Mouse (Mus musculus): ENCODE data around the gene Dmwd. TPM values are rescaled to one million over a fixed set of nuclear protein-coding genes. Genes with fewer than 3 reads are reported as not detected.
A peak's percentile ranks its signal among the peaks of the same experiment; 100 is the strongest.

Dmwd gene
- polyA plus RNA-seq, 1 experiment from 2014 or later = 18.8 TPM

DNA sequence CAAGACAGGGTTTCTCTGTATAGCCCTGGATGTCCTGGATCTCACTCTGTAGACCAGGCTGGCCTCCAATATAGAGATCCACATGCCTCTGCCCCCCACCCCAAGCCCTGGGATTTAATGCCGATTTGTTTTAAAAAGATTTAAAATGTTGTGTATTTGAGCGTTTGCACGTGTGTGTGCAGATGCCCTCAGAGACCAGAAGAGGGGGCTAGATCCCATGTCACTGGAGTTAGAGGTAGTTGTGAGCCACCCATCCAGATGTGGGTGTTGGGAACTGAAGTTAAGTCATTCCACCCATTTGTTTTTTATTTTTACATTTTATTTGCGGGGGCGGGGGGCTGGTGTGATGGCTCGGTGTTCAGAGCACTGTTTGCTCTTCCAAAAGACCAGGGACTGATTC lies 1.5 kb upstream of the Dmwd start:
- H3K4me3 ChIP-seq = no peak overlapping the region

DNA sequence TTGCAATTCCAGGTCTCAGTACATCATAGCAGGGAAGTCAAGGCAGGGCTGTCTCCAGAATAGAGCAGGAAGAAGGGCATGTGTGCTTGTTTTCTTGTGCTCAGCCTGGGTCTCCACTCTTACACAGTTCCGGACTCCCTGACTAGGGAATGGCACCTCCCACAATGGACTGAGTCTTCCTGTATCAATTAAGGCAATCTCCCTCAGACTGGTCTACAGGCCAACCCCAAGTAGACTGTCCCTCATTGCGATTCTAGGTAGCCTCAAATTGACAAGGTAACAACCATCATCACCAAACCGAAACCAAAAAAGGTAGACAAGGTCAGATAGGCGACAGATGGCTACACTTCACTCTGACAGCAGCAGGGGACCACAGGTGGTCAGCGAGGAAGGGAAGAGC lies 796 bp upstream of the Dmwd start:
- Histone ChIP-seq H3K9me3 (no peaks in the 10 kb centered on the region), H3K27ac (no peak overlapping the region), H3K4me1 (peaks cover 18% of the 10 kb centered on the region), H3K27me3 (no peaks in the 10 kb centered on the region), H3K4me3 (peak overlapping the region; percentile 99), H3K4me2 (replicated peaks) (peak overlapping the region; percentile 50), H3K36me3 (peaks cover 24% of the 10 kb centered on the region), H3K9ac (no peak overlapping the region)
- ATAC-seq (ENCODE audit: insufficient number of reproducible peaks, insufficient read depth, low FRiP score, low TSS enrichment) = no peak; the same call in 1 of the 2 replicates
- 62% methylated on average over 5 of the region's 5 CpGs for WGBS

More for the DNA sequence above, 1.5 kb upstream of the Dmwd start:
- H3K36me3 ChIP-seq = peaks cover 17% of the 10 kb centered on the region
- H3K9ac ChIP-seq = no peak overlapping the region
- no peaks in the 10 kb centered on the region for H3K9me3 ChIP-seq
- no peak for ATAC-seq (ENCODE audit: insufficient number of reproducible peaks, insufficient read depth, low FRiP score, low TSS enrichment)
- no peak overlapping the region for H3K27ac ChIP-seq
- no peak overlapping the region for H3K4me2 ChIP-seq (replicated peaks)
- H3K27me3 ChIP-seq = no peaks in the 10 kb centered on the region
- peaks cover 18% of the 10 kb centered on the region for H3K4me1 ChIP-seq
- 96% methylated on average over 6 of the region's 6 CpGs for WGBS

DNA sequence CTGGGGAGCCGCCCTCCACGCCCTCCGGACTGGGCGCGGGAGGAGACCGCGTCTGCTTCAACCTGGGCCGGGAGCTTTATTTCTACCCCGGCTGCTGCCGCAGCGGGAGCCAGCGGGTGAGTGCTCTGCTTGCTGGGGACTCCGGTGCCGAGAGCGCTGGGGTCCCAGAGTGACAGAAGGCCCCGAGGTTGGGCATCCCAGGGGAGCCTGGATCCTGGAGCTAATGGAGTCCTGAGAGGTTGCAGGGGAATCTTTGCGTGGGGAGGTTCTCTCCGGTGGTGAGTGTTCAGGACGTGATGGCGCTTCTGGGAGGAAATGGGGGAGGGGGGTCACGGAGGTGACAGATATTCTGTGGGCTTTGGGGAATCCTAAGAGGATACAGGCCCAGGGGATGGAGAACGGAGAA lies 562 bp downstream of the Dmwd start:
- WGBS = under 1% methylated on average over 22 of the region's 22 CpGs
- Histone ChIP-seq H3K27me3 (no peaks in the 10 kb centered on the region), H3K4me2 (replicated peaks) (peak overlapping the region; percentile 79)

DNA sequence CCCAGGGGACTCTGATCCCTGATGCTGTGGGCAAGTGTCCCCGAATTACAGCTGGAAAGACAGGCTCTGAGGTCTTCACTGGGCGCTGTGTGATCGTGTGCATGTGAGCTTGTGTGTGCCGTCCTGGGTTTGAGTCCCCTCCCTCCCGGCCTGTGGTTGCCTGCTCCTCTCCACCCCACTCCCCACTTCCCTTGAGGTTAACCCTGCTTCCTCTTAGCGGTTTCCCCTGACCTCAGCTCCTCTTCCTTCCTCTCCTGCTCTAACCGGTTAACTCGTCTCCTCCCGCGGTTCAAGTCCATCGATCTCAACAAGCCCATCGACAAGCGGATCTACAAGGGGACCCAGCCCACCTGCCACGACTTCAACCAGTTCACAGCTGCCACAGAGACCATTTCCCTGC lies 1.7 kb downstream of the Dmwd start:
- ATAC-seq (ENCODE audit: insufficient number of reproducible peaks, insufficient read depth, low FRiP score, low TSS enrichment) = no peak
- peaks cover 49% of the 10 kb centered on the region for H3K36me3 ChIP-seq
- no peak overlapping the region for H3K27ac ChIP-seq
- H3K27me3 ChIP-seq = no peaks in the 10 kb centered on the region
- WGBS = 75% methylated on average over 14 of the region's 14 CpGs
- no peaks in the 10 kb centered on the region for H3K9me3 ChIP-seq
- H3K4me2 ChIP-seq (replicated peaks) = peak overlapping the region; percentile 79
- peaks cover 24% of the 10 kb centered on the region for H3K4me1 ChIP-seq
- peak overlapping the region; percentile 99 for H3K4me3 ChIP-seq
- peak overlapping the region; percentile 100 for H3K9ac ChIP-seq

More for the DNA sequence above, 562 bp downstream of the Dmwd start:
- H3K36me3 ChIP-seq = peaks cover 38% of the 10 kb centered on the region
- peak overlapping the region; percentile 99 for H3K4me3 ChIP-seq
- peak overlapping the region; percentile 100 for H3K9ac ChIP-seq
- H3K9me3 ChIP-seq = no peaks in the 10 kb centered on the region
- H3K27ac ChIP-seq = peak overlapping the region; percentile 80
- H3K4me1 ChIP-seq = peaks cover 18% of the 10 kb centered on the region
- ATAC-seq (ENCODE audit: insufficient number of reproducible peaks, insufficient read depth, low FRiP score, low TSS enrichment) = no peak

DNA sequence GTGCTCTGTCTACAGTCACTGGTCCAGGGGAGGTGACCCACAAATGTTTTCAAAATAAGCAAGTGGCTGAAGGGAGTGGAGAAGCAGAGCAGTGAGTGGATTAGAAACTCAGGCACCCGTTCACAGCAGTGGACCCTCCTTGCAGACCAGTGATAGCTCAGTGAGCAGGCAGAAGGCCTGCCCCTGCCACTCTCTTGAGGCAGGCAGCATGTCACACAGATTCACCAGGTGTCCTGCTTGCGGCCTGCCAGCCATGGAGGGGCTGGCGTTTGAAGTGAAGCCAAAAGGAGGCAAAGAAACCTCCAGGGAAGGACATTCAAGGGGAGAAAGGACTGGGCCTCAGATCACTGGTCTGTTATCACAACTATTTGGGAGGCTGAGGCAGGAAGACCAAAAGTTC lies 2.7 kb downstream of the Dmwd start:
- Histone ChIP-seq H3K9me3 (no peaks in the 10 kb centered on the region), H3K27me3 (no peaks in the 10 kb centered on the region), H3K4me2 (replicated peaks) (no peak overlapping the region), H3K36me3 (peaks cover 55% of the 10 kb centered on the region), H3K4me1 (peaks cover 34% of the 10 kb centered on the region), H3K4me3 (no peak overlapping the region), H3K9ac (no peak overlapping the region), H3K27ac (no peak overlapping the region)
- 85% methylated on average over 3 of the region's 3 CpGs for WGBS
- no peak for ATAC-seq (ENCODE audit: insufficient number of reproducible peaks, insufficient read depth, low FRiP score, low TSS enrichment)

DNA sequence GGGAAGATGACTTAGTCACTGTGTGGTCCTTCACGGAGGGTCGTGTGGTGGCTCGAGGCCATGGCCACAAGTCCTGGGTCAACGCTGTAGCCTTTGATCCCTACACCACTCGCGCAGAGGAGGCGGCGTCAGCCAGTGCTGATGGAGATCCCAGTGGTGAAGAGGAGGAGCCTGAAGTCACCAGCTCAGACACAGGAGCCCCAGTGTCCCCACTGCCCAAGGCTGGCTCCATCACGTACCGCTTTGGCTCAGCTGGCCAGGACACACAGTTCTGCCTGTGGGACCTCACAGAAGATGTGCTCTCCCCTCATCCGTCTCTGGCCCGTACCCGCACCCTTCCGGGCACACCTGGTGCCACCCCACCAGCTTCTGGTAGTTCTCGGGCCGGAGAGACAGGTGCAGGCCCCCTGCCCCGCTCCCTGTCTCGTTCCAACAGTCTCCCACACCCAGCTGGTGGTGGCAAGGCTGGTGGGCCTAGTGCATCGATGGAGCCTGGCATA lies 4.5 kb downstream of the Dmwd start:
- H3K4me2 ChIP-seq (replicated peaks) = no peak overlapping the region
- peaks cover 47% of the 10 kb centered on the region for H3K4me1 ChIP-seq
- H3K4me3 ChIP-seq = no peak overlapping the region
- ATAC-seq (ENCODE audit: insufficient number of reproducible peaks, insufficient read depth, low FRiP score, low TSS enrichment) = no peak
- H3K36me3 ChIP-seq = peaks cover 59% of the 10 kb centered on the region
- no peaks in the 10 kb centered on the region for H3K9me3 ChIP-seq
- WGBS = 85% methylated on average over 19 of the region's 19 CpGs
- H3K9ac ChIP-seq = no peak overlapping the region
- H3K27me3 ChIP-seq = no peaks in the 10 kb centered on the region
- no peak overlapping the region for H3K27ac ChIP-seq

DNA sequence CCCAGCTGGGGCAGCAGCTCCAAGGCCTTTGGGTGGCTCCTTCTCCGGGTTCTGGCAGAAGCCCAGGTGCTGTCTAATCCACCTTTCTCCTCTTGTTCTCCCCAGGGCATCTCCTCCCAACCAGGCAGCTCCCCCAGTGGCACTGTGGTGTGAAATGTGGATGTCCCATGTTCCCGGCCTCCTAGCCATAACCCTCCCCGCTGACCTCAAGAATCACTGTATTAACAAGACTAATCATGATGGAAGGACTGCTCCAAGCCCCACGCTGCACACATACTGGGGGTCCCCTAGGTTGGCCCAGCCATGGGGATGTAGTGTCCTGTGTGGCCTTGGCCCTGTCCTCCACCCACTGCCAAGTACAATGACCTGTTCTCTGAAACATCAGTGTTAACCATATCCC lies 6.1 kb downstream of the Dmwd start:
- ATAC-seq (ENCODE audit: insufficient number of reproducible peaks, insufficient read depth, low FRiP score, low TSS enrichment) = no peak
- Histone ChIP-seq H3K36me3 (peaks cover 64% of the 10 kb centered on the region), H3K4me3 (no peak overlapping the region), H3K4me1 (peaks cover 47% of the 10 kb centered on the region), H3K9ac (no peak overlapping the region), H3K9me3 (no peaks in the 10 kb centered on the region), H3K4me2 (replicated peaks) (no peak overlapping the region), H3K27me3 (no peaks in the 10 kb centered on the region), H3K27ac (no peak overlapping the region)
- 85% methylated on average over 4 of the region's 4 CpGs for WGBS

DNA sequence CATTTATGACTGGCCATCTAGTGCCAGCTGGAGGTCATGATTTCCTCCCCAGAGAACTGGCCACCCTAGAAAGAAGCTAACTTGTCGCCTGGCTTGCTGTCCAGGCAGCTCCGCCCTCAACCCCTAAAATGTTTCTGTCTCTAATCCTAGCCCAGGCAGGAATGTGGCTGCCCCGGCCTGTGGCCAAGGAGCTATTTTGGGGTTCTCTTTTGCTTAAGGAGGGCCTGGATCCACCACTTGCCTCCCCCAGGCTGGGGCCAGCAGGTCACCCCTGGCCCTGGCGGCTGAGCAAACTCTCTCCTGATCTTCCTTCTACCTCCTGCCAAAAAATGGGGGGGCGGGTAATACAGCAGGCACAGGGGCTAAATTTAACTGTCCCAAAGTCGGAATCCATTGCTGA lies 7.1 kb downstream of the Dmwd start:
- Histone ChIP-seq H3K9ac (no peak overlapping the region; the same call in 1 of the 2 replicates), H3K27me3 (no peaks in the 10 kb centered on the region), H3K27ac (no peak overlapping the region), H3K4me2 (replicated peaks) (no peak overlapping the region; the same call in 1 of the 2 replicates), H3K36me3 (peaks cover 71% of the 10 kb centered on the region), H3K9me3 (no peaks in the 10 kb centered on the region), H3K4me3 (no peak overlapping the region), H3K4me1 (peaks cover 38% of the 10 kb centered on the region)
- no peak for ATAC-seq (ENCODE audit: insufficient number of reproducible peaks, insufficient read depth, low FRiP score, low TSS enrichment)
- 65% methylated on average over 6 of the region's 6 CpGs for WGBS

DNA sequence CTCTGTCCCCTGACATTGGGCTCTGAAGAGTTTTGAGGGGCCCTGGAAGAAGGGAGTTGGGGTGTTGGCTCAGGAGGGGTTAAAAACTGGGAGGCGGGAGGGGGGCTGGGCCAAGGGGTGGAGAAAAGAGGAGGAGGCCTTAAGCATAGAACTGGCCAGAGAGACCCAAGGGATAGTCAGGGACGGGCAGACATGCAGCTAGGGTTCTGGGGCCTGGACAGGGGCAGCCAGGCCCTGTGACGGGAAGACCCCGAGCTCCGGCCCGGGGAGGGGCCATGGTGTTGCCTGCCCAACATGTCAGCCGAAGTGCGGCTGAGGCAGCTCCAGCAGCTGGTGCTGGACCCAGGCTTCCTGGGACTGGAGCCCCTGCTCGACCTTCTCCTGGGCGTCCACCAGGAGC lies 7.7 kb downstream of the Dmwd start, which contains the start of gene Dmpk:
TSS of gene Dmpk (plus strand) at position 149 of the 400 bp plus-strand sequence.
- Histone ChIP-seq H3K4me2 (replicated peaks) (peak within 1 kb of the TSS; percentile 31), H3K27me3 (no peaks in the 10 kb centered on the region), H3K9ac (peak within 1 kb of the TSS; percentile 11; the same call in 1 of the 2 replicates), H3K9me3 (no peaks in the 10 kb centered on the region), H3K4me3 (peak within 1 kb of the TSS; percentile 10; the same call in 1 of the 2 replicates), H3K27ac (no peak within 1 kb of the TSS), H3K36me3 (peaks cover 66% of the 10 kb centered on the region), H3K4me1 (peaks cover 36% of the 10 kb centered on the region)
- WGBS = 45% methylated on average over 10 of the region's 10 CpGs
- no peak for ATAC-seq (ENCODE audit: insufficient number of reproducible peaks, insufficient read depth, low FRiP score, low TSS enrichment)

DNA sequence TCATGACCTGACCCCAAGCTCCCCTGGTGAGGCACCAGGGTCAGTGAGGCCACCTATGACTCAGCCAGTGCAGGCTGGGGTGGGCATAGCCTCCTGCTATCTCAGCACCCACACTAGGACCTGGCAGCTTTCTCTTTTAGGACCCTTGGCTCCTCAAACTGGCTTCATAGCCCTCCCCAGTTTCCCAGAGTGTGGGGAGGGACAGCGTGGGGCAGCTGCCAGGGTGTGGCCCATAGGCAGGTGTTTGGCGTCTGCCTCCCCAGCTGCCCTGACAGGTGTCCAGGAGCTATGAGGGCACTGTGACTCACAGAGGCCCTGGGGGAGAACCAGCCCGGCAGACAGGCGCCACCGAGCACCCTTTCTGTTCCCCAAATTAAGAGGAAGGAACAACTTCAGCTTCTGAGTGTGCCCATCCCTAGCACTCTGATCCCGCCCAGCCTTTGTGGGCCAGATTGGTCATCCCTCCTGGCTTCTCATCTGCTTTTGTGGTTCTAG lies 8.3 kb downstream of the Dmwd start:
- ATAC-seq (ENCODE audit: insufficient number of reproducible peaks, insufficient read depth, low FRiP score, low TSS enrichment) = no peak
- no peaks in the 10 kb centered on the region for H3K9me3 ChIP-seq
- peak overlapping the region; percentile 31; the same call in 1 of the 2 replicates for H3K4me2 ChIP-seq (replicated peaks)
- H3K4me3 ChIP-seq = 0 out of 2 replicates have a peak overlapping the region, but pooled peaks have one; percentile 10
- H3K27ac ChIP-seq = no peak overlapping the region
- H3K4me1 ChIP-seq = peaks cover 36% of the 10 kb centered on the region
- WGBS = 80% methylated on average over 6 of the region's 6 CpGs
- H3K36me3 ChIP-seq = peaks cover 63% of the 10 kb centered on the region
- H3K9ac ChIP-seq = 0 out of 2 replicates have a peak overlapping the region, but pooled peaks have one; percentile 11
- no peaks in the 10 kb centered on the region for H3K27me3 ChIP-seq

DNA sequence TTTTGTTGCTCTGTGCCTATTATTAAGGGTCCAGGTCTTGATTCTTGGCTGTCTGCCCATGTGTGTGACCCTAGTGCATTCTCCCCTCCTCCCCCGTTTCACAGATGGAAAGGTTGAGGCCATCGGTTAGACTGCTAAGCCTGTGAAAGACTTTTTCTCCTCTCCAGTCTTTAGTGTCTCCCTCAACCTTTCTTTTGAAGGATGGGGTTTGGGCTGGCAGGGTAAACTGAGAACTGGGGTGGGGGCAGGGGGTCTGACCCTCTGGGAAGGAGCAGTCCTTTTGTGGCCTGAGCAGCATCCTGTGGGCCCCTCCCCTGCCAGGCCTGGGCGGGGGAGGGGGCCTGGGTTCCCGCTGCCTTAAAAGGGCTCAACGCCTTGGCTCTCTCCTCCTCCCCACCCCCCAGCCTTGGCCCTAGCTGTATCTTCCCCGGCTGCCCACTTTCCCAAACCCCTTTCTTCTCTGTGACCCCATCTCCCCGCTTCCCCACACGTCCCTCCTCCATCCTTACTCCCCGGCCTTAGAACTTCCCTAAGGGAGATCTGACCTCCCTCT lies 9.0 kb downstream of the Dmwd start:
- WGBS = 26% methylated on average over 9 of the region's 9 CpGs
- Histone ChIP-seq H3K4me1 (peaks cover 36% of the 10 kb centered on the region), H3K27me3 (no peaks in the 10 kb centered on the region), H3K9ac (0 out of 2 replicates have a peak overlapping the region, but pooled peaks have one; percentile 11), H3K36me3 (peaks cover 56% of the 10 kb centered on the region), H3K4me2 (replicated peaks) (0 out of 2 replicates have a peak overlapping the region, but pooled peaks have one; percentile 28), H3K27ac (peak overlapping the region; percentile 38; the same call in 1 of the 2 replicates), H3K4me3 (no peak overlapping the region), H3K9me3 (no peaks in the 10 kb centered on the region)
- ATAC-seq (ENCODE audit: insufficient number of reproducible peaks, insufficient read depth, low FRiP score, low TSS enrichment) = no peak

DNA sequence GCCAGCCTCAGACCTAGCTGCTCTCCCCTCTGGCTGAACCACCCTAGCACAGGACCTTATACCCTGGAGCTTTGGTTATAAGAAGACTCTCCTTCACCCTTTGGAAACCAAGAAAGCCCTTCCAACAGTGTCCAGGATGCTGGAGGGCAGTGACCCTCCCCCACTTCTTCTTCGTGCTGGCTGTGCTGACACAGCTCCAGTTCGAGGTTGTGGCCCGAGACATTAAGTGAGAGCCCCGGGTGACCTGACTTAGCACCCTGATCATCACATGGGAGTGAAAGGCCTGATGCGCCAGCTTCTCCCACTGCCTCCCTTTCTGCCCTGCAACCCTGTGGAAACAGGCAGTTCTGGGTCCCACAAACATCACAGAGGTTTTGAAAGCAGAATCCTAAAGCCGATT lies 9.5 kb downstream of the Dmwd start:
- Histone ChIP-seq H3K27ac (peak overlapping the region; percentile 38; the same call in 1 of the 2 replicates), H3K9me3 (no peaks in the 10 kb centered on the region), H3K9ac (0 out of 2 replicates have a peak overlapping the region, but pooled peaks have one; percentile 11), H3K4me3 (no peak overlapping the region), H3K36me3 (peaks cover 52% of the 10 kb centered on the region), H3K27me3 (no peaks in the 10 kb centered on the region), H3K4me1 (peaks cover 36% of the 10 kb centered on the region), H3K4me2 (replicated peaks) (0 out of 2 replicates have a peak overlapping the region, but pooled peaks have one; percentile 28)
- WGBS = 15% methylated on average over 6 of the region's 6 CpGs
- no peak for ATAC-seq (ENCODE audit: insufficient number of reproducible peaks, insufficient read depth, low FRiP score, low TSS enrichment)
